Mouse (Mus musculus): ENCODE measurements around the gene Spint2.
"Not testable (repeated sequence)": the region's sequence is repeated elsewhere in the genome, so short reads cannot be mapped to it uniquely, and the experiment has no call there.

Gene Spint2

DNA sequence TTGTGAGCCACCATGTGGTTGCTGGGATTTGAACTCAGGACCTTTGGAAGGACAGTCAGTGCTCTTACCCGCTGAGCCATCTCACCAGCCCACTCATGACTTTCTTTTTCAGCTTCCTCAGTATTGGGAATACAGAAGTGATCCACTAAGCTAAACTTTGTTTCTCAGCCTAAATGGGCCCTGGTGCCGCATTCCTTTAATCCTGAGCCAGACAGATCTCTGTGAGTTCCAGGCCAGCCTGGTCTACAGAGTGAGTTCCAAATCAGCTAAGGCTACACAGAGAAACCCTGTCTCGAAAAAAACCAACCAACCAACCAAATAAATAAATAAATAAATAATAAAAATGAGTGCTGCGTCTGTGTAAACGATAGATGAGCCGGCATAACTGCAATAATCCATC lies 44.1 kb downstream of the Spint2 start:
- not testable (repeated sequence) for DNase-seq

DNA sequence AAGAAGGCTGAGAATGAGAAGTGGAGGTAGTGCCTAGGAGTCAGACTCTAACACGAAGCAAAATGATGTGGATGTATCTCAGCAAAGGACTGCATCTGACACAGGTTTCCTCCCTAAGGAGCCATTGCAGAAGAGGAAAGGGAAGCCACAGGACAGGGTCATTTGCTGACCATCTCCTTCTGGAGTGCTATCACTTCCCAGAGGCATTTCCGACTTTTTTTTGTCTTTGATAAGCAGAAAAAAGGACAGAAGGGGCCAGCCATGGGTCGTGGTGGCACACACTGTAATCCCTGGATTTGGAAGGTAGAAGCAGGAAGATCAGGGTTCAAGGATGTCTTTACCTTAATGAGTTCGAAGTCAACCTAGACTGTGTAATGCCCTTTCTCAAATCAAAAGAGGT lies 45.1 kb downstream of the Spint2 start:
- no peak for DNase-seq

- DNase-seq = no peak
These were observed 47.1 kb downstream of the Spint2 start for GRCm38 (mm10) chr7:29234661-29235060.

DNA sequence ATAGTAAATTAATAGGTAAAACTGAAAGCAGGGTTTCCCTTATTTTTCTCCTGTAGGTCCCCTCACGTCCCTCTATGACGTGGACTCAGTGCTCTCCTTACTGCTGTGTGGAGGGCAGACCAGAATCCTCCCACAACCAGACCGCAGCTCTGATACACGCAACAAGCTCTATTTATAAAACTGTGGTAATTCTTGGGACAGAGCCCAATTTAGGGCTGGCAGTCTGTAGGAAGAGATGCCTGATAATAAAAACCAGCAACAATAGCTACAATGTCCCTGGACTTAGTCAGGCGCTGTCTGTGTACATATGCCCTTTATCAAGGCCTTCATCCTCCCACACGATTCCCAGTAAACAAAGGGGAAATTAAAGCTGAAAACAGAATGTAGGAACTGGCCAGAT lies 48.0 kb downstream of the Spint2 start:
- DNase-seq = no peak

DNA sequence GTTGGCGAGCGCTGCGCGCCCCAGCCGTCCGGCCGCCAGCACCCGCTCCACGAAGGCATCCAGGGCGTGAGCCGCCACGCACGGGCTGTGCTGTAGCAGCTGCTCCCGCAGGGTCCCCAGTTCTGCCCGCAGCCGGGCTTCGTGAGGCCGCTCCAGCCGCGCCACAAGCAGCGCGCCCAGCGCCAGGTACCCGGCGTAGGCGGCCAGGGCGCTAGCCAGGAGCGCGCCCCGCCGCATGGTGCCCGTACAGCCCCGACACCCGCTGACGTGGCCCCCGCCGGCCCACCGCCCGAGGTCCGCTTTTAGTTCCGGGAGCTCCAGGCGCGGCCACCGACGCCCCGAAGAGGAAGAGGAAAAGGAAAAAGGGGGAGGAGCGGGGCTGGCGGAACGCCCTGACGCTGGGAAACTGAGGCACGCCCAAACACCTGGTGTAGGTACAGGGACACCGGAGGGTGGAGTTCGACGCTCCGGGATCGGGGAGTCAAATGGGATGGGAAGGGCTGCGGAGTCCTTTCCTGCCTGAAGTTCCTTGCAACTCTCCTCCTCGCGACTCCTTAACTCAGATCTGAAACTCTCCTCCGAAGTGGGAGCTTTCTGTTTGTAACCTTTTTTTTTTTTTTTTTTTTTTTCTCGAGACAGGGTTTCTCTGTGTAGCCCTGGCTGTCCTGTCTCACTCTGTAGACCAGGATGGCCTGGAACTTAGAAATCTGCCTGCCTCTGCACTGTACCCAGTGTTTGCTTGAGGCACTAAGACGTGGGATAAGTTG lies 49.3 kb downstream of the Spint2 start, which contains the start of gene Kcnk6:
Kcnk6 (minus strand) TSS at position 269 of the 767 bp plus-strand sequence.
- peak; percentile 42 for DNase-seq

DNA sequence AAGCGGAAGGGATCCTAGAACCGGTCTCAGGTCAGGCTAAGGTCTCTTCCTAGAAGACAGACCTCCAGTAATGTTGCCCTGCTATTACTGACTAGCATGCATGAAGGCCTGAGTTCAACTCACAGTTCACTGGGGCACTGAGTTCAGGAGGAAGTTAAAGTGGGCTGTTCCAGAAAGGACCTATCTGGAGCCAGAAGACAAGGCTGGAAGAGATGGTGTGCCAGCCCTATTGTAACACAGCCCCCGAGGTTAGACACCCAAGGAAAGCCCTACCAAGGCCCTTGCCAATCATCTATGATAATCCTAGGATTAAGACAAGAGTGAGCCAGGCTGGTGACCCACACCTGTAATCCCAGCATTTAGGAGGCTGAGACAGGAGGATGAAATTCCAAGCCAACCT lies 50.2 kb downstream of the Spint2 start:
- DNase-seq = no peak

- no peak for DNase-seq
These were observed 51.2 kb downstream of the Spint2 start for GRCm38 (mm10) chr7:29230560-29230959.

GRCm38 (mm10) chr7:29228202-29228601 lies 53.5 kb downstream of the Spint2 start:
- DNase-seq = no peak

- no peak for DNase-seq
These were observed 56.2 kb downstream of the Spint2 start for GRCm38 (mm10) chr7:29225520-29225919.

DNA sequence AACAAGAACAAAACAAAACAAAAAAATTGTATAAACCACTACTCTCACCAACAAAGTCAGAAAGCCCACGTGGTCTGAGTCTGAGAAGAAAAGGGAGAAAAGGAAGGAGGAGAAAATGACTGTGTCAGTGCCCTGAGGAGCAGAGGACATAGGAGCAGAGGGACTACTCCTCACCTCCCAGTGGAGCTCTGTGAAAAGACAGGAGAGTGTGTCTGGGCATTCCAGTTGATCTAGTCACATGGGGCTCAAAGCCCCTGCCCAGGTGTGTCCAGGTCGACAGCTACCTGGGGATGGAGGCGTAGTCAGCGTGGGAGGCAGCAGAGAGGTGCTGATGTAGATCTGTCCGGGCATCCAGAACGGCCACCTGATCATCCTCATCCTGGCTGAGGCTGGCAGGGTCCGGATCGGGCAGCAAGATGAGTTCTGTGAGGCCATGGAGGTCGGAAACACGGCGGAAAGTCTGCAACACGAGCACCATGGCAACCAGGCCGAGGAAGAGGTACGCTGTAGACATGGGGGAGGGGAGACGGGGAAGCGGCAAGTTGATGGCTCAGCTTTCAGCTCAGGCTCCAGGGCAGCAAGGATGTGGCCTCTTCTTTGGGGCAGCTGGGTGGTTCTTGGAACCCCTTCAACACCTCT lies 56.8 kb downstream of the Spint2 start:
- DNase-seq = peak; percentile 37

DNA sequence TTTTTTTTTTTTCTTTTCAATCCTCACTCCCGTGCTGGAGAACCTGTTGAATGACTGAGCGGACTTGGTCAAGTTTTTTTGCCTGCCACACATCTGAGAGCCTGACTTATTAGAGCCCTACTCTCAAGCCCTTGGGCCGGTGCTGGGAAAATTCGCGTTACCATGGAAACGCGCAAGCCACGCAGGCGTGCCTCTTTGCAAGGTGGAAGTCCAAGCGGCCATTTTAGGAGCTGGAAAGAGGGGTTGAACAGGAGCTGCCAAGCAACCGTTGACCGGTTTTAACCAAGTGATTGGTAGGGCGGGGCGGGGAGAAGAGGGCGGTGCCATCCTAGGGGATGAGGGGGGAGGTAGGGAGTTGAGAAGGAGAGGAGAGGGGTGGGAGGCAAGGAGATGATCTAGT lies 66.9 kb downstream of the Spint2 start:
- DNase-seq = no peak

- no peak for DNase-seq
These were observed 67.5 kb downstream of the Spint2 start for GRCm38 (mm10) chr7:29214236-29214635.

- peak; percentile 87 for DNase-seq
These were observed 68.0 kb downstream of the Spint2 start, which contains the start of gene Catsperg1 for GRCm38 (mm10) chr7:29213675-29214082. TSS of gene Catsperg1 (minus strand) at chr7:29214035.

- DNase-seq = peak; percentile 7
These were observed 68.7 kb downstream of the Spint2 start for GRCm38 (mm10) chr7:29212775-29213560.

DNA sequence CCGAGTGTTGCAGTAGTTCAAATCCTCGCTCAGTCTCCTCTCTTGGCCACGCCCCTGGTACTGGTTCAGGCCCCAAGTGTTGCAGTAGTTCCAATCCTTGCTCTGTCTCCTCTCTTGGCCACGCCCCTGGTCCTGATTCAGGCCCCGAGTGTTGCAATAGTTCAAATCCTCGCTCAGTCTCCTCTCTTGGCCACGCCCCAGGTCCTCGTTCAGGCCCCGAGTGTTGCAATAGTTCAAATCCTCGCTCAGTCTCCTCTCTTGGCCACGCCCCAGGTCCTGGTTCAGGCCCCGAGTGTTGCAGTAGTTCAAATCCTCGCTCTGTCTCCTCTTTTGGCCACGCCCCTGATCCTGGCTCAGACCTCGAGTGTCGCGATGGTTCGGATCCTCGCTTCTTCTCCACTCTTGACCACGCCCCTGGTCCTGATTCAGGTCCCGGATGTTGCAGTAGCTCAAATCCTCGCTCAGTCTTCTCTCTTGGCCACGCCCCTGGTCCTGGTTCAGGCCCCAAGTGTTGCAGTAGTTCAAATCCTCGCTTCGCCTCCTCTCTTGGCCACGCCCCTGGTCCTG lies 69.4 kb downstream of the Spint2 start:
- DNase-seq = peak; percentile 27

DNA sequence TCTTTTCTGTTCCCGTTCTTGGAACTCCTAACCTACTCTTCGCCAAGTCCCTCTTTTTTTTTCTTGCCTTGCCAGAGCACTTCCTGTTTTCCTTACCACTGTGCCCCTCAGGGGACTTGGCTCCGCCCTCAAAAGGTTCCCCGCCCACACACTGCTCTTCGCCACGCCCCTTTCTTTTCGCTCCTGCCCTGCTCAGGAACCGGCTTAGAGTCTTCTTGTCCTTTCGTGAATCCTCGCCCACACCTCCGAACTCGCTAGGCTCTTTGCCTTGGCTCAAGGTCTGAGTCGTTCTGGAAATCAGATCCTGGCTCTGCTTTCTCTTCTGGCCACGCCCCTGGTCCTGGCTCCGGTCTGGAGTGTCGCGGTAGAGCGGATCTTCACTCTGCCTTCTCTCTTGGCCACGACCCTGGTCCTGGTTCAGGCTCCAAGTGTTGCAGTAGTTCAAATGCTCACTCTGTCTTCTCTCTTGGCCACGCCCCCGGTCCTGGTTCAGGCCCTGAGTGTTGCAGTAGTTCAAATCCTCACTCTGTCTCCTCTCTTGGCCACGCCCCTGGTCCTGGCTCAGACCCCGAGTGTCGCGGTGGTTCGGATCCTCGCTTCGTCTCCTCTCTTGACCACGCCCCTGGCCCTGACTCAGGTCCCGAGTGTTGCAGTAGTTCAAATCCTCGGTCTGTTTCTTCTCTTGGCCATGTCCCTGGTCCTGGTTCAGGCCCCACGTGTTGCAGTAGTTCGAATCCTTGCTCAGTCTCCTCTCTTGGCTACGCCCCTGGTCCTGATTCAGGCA lies 70.1 kb downstream of the Spint2 start:
- peak; percentile 86 for DNase-seq

GRCm38 (mm10) chr7:29211013-29211412 lies 70.7 kb downstream of the Spint2 start:
- not testable (repeated sequence) for DNase-seq

Measured in retina, postnatal 1 day (tissue).